Mouse (Mus musculus): ENCODE measurements around the gene Gzma.

Gzma gene

GRCm38 (mm10) chr13:113045458-113046110 is 55.2 kb downstream of the Gzma start:
- DNase-seq (ENCODE audit: low read depth) = no peak

GRCm38 (mm10) chr13:113044876-113045275 is 55.9 kb downstream of the Gzma start:
- DNase-seq (ENCODE audit: low read depth) = no peak

Data from induced T-regulatory cell, adult 2 months (primary cell).